ENCODE assay signal across 11 mouse cellular contexts in the genomic region with DNA sequence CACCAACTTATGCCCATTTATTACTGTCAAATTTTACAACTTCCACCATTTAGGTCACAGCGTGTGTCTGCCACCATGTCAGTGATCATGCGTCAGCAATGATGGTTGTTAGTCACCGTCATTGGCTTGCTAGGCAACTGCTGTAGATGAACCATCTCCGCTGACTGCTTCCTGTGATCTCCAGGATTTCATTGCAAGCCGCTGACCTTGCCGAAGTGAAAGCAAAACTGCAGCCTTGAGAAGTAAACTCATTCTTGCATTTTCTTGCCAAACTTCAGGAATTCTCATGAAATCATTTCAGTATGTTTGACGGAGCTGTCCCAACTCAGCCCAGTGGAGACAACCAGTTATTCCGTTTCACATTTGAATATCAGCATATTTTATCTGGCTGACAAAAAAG.
DNase-seq lines count a peak whose midpoint lies in the region; ATAC-seq and TF ChIP-seq lines count a peak whose summit lies in the region.
"Had no signal": no experiment of that assay in that cellular context is flagged by ENCODE, and none has a peak within 500 bp of the region (broad histone marks: within the 10 kb centered on the region; RNA-seq: fewer than 3 reads in every experiment).

No protein-coding gene starts in this region.

- no peak for TF ChIP-seq CTCF in lung, adult 2 months (IDR thresholded peaks at IDR 0.05; ENCODE audit: insufficient read depth, low read length)

- no peaks in the 10 kb centered on the region for H3K79me2 ChIP-seq in myocyte (ENCODE audit: control insufficient read depth, insufficient read depth)

- no peaks in the 10 kb centered on the region for H3K27me3 ChIP-seq in kidney, embryonic 15.5 days
- no peaks in the 10 kb centered on the region for H3K27me3 ChIP-seq in myocyte (ENCODE audit: control insufficient read depth, insufficient read depth, insufficient read length)
- H3K27me3 ChIP-seq in hindbrain, embryonic 11.5 days (ENCODE audit: control insufficient read depth, insufficient read depth, low read length): no peaks in the 10 kb centered on the region

- DNase-seq in lung, adult 2 months: no peak
- no peak for DNase-seq in lung, postnatal 14 days
- DNase-seq in adrenal gland, postnatal 10 days: peak; percentile 73
- DNase-seq in embryo, embryonic 11 days: no peak
- no peak for DNase-seq in cerebellum, postnatal 14 days
- DNase-seq in hindbrain, embryonic 11.5 days (ENCODE audit: low spot score): no peak
- DNase-seq: forebrain, postnatal 0 days had no signal

- no peak overlapping the region for H3ac ChIP-seq in myocyte (ENCODE audit: control insufficient read depth, insufficient read length)

- no peak overlapping the region for H3K9ac ChIP-seq in kidney, embryonic 15.5 days
- H3K9ac ChIP-seq in hindbrain, embryonic 11.5 days (ENCODE audit: low read depth, low read length): no peak overlapping the region
- H3K9ac ChIP-seq: forebrain, postnatal 0 days had no signal

- H3K4me1 ChIP-seq in lung, adult 2 months (ENCODE audit: control insufficient read depth, insufficient read depth, low read length): peaks cover 4% of the 10 kb centered on the region; the same call in 1 of the 2 replicates
- peaks cover 24% of the 10 kb centered on the region for H3K4me1 ChIP-seq in kidney, embryonic 15.5 days
- H3K4me1 ChIP-seq in hindbrain, embryonic 11.5 days (replicated peaks; ENCODE audit: control insufficient read depth, insufficient read depth, low read length): no peaks in the 10 kb centered on the region

- no peak for TF ChIP-seq POLR2A in lung, adult 2 months (IDR thresholded peaks at IDR 0.05; ENCODE audit: borderline replicate concordance, extremely low read depth, low read depth, low read length)
- no peak for TF ChIP-seq POLR2A in myocyte (IDR thresholded peaks at IDR 0.05; ENCODE audit: insufficient read length, low read depth)

- ATAC-seq in kidney, embryonic 15.5 days (replicated peaks; ENCODE audit: low FRiP score): no peak
- no peak for ATAC-seq in hindbrain, embryonic 11.5 days (ENCODE audit: low FRiP score)
- ATAC-seq: forebrain, postnatal 0 days; intestine, postnatal 0 days had no signal

- H3K4me3 ChIP-seq in lung, adult 2 months (replicated peaks; ENCODE audit: extremely low read depth, low read depth, low read length): peak overlapping the region; percentile 2
- H3K4me3 ChIP-seq in kidney, embryonic 15.5 days (replicated peaks): no peak overlapping the region
- H3K4me3 ChIP-seq in myocyte: no peak overlapping the region
- H3K4me3 ChIP-seq in hindbrain, embryonic 11.5 days (ENCODE audit: low read depth, low read length): no peak overlapping the region

- H3K27ac ChIP-seq in kidney, embryonic 15.5 days: peak overlapping the region; percentile 27; the same call in 1 of the 2 replicates
- no peak overlapping the region for H3K27ac ChIP-seq in hindbrain, embryonic 11.5 days (ENCODE audit: low read depth, low read length)

- H3K4me2 ChIP-seq in kidney, embryonic 15.5 days: 0 out of 2 replicates have a peak overlapping the region, but pooled peaks have one; percentile 12
- peak overlapping the region; percentile 55 for H3K4me2 ChIP-seq in myocyte (ENCODE audit: low read depth)
- H3K4me2 ChIP-seq in hindbrain, embryonic 11.5 days (replicated peaks; ENCODE audit: low read depth, low read length): no peak overlapping the region

- H3K36me3 ChIP-seq in kidney, embryonic 15.5 days: no peaks in the 10 kb centered on the region
- H3K36me3 ChIP-seq in myocyte (ENCODE audit: control insufficient read depth, insufficient read depth): no peaks in the 10 kb centered on the region
- no peaks in the 10 kb centered on the region for H3K36me3 ChIP-seq in hindbrain, embryonic 11.5 days (ENCODE audit: control insufficient read depth, insufficient read depth, low read length)
- H3K36me3 ChIP-seq: G1E had no signal

- no peaks in the 10 kb centered on the region for H3K9me3 ChIP-seq in kidney, embryonic 15.5 days (replicated peaks)
- H3K9me3 ChIP-seq in hindbrain, embryonic 11.5 days (ENCODE audit: control insufficient read depth, low read length): no peaks in the 10 kb centered on the region
- H3K9me3 ChIP-seq: G1E had no signal

- 59% methylated on average over 8 of the region's 8 CpGs for WGBS in lung, adult 2 months
- WGBS in kidney, embryonic 15.5 days: 66% methylated on average over 8 of the region's 8 CpGs
- WGBS in hindbrain, embryonic 11.5 days: 85% methylated on average over 8 of the region's 8 CpGs

TF ChIP-seq in myocyte, 11 proteins besides CTCF, POLR2A, EP300 and RAD21:
- TF ChIP-seq MYOD1 (IDR thresholded peaks at IDR 0.05; ENCODE audit: control insufficient read depth in 1 of 3, insufficient read length in 2 of 3, low read depth in 2 of 3) (no peak), MAX (IDR thresholded peaks at IDR 0.05; ENCODE audit: low read depth) (no peak), TCF12 (IDR thresholded peaks at IDR 0.05; ENCODE audit: insufficient read depth, poor library complexity, severe bottlenecking) (no peak), TCF3 (IDR thresholded peaks at IDR 0.05; ENCODE audit: insufficient read length, low read depth) (no peak), MYOG (IDR thresholded peaks at IDR 0.05; ENCODE audit: control insufficient read depth in 1 of 3, insufficient read depth in 1 of 3, insufficient read length in 2 of 3, low read depth in 2 of 3) (no peak), REST (IDR thresholded peaks at IDR 0.05; ENCODE audit: insufficient read depth, insufficient read length) (no peak), POLR2AphosphoS2 (IDR thresholded peaks at IDR 0.05; ENCODE audit: insufficient read length, low read depth) (no peak), USF1 (IDR thresholded peaks at IDR 0.05; ENCODE audit: low read depth) (no peak), CEBPB (IDR thresholded peaks at IDR 0.05; ENCODE audit: insufficient read depth, poor library complexity, severe bottlenecking) (no peak), SRF (IDR thresholded peaks at IDR 0.05; ENCODE audit: control insufficient read depth, insufficient read length, low read depth) (no peak), E2F4 (IDR thresholded peaks at IDR 0.05; ENCODE audit: insufficient read depth) (no peak)
